Mouse (Mus musculus) spleen, postnatal 14 days (tissue): ENCODE data around the gene Ankfn1.

Source experiments
- DNase-seq, 2 experiments: peaks; one replicate each; pipeline ENCODE4 v3.0.0; 2021 to 2022; ENCODE audit warnings: low spot score in 2 of 2

Gene Ankfn1

DNA sequence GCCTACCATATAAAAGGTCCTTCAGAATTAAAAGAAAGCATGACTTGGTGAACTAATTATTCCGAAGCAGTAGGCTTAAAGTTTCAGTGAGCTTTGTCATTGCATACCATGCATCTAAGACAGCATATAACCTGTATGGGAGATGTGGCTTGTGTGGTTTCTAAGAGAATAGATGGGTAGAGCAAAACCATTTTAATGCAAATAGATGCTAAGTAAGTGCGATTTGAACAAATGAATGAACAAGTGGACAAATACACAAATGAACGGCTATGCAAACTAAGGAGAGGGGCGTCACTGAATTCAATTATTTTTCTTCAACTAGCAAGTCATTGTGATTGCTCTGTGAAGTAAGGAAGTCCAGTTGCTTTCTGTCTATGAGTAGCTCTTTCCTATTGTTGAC, 198.3 kb downstream of the Ankfn1 start:
- no peak for DNase-seq

DNA sequence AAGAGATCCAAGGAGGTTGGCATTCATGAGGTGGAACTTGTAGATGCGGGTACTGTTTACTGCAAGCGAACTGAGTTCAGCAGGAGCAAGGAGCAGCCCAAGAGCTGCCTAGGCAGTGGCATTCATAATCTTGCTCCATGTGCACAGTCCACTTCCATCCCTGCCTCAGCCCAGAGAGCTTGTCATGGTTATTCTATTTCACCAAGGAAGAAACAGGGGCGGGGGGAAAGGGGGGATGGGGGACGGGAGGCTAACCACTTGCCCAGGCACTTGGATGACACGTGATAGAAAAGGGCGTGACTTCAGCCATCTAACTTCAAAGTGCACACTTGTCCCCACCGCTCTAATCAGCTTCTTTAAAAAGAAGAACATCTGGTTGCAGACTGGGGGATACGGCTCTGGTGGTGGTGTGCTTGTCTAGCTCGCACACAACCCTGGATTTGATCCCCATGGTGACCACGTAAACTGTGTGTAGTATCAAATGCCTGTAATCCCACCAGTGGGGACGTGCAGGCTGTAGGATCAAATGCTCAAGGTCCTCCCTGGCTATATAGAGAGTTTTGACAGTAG, 203.1 kb downstream of the Ankfn1 start:
- no peak for DNase-seq

DNA sequence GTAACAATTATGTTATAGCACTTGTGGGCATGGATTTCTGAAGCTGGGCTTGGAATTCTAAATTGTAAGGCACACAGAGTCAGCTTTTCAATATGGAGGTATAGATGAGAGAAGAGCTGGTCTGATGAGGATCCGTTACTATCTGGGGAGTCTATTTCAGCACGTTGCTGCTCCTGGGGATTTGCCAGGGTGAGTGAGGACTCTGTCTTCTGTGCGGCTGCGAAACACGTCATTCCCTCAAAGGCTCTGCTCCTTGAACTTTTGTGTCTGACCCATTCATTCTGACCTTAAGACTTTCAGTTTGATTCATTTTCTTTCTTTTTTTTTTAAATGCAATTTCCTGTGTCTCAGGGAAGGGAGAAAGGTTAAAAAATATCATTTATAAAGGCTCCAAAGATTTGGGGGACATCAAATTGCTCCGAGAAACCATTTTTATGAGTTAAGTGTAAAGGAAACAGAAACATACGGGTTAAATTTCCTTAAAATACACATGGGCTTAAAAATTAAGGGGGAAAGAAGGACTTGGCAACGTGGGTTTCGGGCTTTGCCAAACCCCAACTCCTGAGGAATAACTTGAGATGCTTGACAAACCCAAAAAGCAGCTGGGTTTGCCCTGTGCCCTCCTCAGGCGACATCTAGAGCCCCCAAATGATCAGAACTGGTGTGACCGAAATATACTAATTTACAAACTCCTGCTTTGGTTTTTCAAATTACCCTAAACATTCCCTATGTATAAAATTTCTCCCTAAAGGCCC, 207.9 kb downstream of the Ankfn1 start:
- no peak for DNase-seq

DNA sequence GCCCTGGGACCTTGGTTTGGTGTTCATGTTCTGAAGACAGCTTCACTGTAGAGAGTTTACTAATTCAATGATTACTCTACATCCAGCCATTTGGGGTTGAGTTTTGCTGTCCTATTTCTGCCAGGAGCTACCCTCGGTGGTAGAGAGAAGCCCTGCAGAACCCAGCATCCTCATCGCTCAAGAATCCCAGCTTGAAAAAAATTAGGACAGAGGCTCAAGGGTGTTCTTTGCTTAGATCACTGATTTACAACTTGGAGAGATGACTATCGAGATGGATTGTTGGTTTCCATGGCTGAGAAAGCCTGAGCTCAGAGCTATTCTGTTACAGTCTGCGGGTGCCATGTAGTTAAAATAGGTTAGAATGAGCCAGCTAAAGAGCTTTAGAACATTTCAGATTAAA, 209.2 kb downstream of the Ankfn1 start:
- DNase-seq: no peak

DNA sequence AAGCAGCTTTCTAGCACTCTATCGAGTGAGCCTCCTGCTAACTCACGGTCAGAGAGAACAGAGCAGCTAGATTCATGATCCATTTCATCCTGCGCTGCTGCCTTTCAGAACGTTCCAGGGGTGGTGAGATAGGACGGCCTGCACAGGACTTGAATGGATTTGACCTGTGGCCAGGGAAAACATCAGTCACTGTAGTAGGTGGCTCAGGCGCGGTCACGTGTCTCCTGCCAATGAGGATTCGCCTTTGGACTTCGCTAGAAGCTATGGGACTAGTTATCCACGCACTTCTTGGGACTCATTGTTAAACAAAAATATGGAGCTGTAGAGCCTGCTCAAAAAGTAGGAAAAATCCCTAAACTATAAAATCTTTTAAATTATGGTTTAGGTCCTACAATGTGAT, 226.0 kb downstream of the Ankfn1 start:
- DNase-seq: no peak

DNA sequence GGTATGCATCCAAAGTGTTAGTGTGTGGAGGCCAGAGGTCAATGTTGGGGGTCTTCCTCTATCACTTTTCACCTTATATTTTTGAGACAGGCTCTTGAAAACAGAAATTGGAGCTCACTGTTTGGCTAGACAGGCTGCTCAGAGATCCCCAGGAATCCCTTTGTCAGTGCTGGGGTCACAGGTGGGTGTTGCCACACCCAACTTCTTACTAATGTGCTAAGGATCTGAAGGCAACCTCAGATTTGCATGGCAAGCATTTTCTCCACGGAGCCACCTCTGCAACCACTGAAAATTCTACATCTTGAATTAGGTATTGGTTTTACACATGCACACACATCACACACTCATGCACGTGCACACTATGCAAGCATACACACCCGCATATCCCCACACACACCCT, 226.5 kb downstream of the Ankfn1 start:
- DNase-seq: no peak

DNA sequence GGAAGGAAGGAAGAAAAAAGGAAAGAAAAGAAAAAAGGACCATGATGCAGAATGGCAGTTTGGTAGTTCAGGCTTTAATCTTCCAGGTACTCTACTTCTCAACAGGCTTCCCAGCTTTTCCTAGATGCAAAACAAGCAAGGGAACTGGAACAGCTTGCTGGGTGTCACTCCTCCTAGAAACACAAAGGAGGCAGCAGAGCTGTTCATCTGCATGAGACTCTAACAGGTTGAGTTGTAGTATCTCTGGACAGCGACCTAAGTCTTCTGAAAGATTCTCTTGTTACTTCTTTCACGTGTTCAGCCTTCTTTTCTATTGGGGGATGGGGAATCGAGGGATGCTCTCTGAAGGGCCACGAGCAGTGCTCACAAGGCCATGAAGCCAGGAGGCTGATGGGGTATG, 228.7 kb downstream of the Ankfn1 start:
- no peak for DNase-seq

DNA sequence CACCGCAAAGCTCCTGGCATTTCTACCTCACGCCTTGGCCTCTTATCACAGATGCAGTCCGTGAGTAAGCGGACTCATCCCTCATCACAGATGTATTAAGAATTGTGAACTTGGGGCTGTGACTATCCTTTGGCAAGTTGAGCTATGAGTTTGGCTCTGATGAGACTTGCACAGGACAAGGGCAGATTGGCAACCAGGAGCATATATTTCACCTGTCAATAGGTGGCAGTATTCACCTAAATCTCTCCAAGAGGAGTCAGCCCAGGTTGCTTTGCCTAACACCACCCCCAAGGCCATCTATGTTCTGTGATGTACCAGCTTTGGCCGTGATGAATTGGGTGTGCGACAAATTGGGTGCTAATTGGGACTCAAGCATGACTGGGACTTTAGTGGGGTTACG, 231.3 kb downstream of the Ankfn1 start:
- DNase-seq: no peak

DNA sequence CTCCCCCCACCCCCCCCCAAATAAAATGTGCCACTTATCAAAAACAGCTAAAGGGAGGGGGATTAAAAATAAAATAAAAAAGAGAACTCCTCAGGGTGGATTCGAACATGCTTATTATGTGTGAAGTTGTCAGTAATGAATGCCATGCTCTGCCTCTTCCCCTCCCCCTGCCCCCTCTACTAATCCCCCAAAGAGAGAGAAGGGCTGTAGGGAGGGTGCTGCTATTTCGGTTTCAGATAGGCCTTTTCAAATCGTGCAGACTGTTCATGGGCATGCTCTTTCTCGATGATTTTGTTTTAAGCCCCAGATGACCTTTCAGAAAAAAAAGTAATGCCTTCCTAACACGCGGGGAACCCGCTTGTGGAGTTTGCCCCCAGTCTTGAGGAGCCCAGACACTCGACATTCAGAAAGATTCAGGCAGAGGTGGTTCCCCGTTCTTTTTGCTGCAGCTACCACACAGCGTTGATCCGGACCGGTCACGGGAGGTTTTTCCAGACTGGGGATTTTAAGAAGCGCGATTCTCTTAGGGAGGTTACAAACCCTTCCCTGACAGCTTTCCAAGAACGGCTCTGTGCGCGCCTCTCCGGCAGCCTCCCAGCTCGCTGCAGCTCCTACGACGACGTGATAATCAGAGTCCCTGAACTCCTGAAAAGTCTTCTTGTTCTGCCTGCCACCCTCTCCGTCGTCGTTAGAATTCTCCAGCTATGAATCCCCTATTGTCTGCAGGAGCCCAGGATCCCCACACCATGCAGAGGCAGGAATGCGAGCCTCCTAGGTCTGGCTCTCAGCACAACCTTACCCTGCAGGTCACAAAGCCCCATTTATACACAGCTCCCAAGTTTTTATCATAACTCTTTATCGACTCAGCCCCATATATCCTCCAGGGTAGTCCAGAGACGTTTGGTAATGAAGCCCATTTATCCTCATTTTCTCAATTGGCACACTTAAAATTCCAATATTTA, 232.3 kb downstream of the Ankfn1 start:
- DNase-seq: no peak

DNA sequence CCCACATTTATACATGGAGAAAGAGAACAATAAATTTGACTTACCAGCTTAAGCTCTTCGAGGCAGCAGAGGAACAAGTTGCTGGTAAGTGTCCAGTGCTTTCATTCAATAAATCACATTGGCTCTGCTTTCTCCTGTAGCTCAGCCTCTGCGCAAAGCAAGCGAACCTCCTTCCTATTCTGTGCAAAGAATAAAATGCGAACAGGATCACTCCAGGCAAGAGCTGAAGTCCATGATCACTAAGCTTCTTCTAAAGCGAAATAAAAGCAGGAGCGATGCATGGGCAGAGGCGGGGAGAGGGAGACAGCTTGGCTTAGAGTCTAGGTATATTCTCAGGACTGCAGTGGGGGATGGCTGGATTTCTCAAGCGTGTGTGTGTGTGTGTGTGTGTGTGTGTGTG, 239.1 kb downstream of the Ankfn1 start:
- DNase-seq: no peak

DNA sequence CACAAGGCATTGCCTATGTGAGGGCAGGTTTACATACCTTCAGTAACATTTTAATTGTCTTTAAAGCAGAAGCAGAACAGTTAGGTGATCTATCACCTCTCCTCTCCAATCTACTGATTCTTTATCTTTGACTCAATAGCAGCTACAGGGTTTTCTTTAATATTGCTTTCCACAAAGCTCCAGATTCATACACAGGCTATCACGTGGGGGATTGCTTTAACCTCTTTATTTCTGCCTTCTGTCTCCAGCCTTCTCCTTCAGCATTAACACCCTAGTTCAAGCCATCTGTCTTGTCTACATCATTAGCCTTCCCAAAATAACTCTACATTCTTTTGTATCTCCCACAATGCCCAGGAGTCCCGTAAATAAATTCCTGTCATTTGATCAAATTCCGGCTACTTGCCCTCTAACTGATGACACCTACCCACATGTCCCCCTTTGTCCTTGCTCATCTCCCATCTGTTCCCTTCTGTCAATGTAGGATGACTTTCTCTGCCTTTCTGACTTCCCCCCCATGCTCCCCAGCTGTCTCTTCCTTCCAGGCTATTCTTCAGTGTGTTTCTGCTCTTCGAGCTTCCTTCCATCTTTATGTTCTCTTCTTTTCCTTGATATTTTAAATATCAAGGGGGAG, 249.5 kb downstream of the Ankfn1 start:
- no peak for DNase-seq

DNA sequence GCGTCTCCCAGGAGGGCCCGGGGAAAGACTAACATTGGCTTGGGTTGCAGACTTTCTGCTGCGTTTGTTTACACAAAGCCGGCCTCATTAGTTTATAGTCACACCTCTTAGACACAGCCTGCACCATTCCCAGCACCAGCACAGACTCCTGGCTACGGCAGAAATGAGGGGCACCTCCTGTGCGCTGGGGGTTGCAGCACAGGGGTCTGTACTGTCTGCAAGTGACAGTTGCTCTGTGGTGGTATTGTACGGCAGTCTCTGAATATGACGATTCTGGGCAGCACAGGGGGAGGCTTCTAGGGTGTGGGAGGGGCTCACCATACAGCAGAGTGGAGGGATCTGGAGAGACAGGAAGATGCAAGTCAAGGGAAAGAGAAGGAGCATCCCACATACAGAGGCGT, 262.0 kb downstream of the Ankfn1 start:
- DNase-seq: no peak

DNA sequence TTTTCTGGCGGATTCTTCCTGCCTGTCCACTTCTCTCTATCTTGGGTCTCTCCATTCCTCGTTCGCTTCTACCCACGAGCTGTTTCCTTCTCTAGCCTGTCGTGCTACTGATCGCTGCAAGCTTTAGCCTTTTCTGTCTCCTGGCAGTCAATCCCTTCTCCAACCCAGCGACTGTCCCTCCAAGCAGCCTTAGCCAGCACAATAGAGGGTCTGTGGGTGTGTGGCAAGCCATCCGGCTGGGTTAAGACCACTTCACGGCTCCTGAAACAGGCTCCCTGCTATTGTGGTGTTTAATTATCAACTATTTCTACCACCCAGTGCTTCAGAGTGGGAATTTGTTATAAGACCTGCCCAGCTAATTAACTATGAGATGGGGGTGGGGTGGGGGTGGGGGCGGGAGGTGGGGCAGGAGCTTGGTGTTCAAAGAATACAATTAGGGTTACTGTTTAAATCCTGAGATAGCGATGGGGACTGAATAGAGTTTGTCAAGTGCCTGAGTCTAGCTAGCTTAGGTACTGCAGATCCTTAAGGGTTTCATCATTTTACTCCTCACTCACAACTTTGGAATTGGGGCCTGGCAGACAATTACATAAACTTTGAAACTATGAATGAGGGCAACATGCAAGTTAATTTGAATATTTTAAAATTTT, 268.7 kb downstream of the Ankfn1 start:
- no peak for DNase-seq

DNA sequence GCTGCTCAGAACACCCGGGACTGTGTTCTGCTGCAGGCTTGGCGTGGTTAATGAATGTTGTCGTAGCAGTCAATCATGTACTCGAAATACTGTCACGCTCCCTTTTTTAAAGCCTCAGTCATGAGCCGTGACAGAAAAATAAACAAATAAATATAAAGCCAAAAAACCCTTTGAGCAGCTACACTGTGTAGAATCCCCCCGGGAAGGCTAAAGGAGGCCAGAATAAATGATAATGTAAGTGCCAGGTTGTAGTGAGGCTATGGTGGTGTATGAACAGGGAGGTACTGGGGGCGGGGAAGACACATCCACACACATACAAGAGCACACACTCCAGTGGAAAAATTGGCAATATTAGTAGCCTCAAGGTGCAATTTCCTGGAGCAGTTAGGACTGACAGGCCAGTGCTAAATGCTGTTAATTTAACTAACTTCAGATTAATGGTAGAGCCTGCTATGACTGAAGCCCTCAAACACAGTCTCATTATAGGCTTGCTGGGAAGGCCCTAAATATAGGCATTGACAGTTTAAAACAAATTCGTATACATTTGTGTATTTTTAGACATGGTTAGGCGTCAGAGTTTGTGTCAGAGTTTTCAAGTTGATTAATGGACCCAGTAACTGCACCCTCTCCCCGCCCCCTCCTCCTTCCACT, 270.7 kb downstream of the Ankfn1 start:
- no peak for DNase-seq

DNA sequence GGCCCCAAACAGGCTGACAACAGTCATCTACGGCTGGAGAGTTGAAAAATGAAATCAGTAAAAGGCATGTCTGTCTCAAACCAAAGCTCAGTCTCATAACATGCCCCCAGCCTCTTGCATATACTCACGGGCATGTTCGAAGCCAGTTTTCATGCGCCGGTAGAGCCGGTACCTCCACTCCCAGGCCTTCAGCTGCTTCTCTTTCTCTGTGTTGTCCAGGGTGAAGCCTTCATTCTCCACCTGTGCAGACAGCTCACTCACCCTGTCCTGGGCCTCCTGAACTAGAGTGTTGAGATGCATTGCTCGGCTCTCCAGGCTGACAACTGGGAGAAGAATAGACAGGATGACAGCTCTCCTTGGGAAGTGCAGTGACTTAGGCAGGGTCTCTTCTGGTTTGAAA, 272.4 kb downstream of the Ankfn1 start:
- no peak for DNase-seq

DNA sequence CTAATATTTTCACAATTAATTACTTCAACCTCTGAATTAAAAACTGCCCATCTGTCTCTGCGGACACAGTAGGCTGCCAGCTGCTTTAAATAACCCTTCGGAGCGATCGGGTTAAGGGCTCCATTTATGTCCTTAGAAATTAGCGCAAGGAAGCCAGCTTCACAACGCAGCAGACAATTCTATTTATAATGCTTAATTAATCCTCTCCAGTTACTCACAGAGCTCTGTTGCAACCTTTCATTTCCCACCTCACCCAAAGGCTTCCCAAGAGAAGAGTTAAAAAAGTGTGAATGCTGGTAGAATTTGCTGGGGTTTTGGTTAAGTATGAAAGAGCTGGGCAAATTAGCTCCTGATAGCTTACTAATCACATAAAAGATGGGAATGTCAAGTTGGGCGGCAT, 275.7 kb downstream of the Ankfn1 start:
- no peak for DNase-seq

DNA sequence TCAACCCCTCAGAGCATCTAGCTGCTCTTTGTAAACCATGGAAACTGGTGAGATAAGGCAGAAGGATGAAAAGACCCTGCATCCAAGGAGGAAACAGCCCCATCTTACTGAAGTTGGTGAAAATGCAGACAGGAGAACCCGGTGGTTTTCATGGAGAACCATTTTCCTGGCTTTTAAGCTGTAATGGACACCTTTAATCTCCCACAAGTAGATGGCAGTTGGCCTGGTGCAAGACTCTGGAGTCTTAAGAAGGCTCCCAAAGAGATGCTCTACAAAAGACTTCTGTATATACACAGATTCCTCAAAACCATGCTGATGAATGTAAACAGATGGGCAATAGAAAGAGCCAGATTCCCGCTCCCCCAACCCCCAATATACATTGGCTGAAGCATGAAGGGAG, 276.5 kb downstream of the Ankfn1 start:
- DNase-seq: no peak

DNA sequence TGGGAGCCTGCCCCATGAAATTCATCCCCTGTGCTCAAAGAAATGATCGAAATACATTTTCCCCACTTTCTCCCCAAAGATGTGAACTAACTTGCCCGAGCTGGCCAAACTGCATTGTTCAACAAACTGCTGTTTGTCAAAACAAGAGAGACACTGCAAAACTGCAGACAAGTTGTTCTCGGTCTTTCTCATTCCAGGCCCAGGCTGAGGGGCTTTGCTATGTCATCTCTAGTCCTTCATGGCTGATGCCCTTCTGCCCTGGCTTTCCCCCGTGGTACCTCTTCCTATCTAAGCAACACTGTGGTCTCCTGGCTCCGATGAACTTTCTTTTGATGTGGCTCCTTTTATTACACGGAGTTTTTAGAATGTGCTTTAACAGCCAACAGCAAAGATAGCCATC, 296.4 kb downstream of the Ankfn1 start:
- DNase-seq: no peak

DNA sequence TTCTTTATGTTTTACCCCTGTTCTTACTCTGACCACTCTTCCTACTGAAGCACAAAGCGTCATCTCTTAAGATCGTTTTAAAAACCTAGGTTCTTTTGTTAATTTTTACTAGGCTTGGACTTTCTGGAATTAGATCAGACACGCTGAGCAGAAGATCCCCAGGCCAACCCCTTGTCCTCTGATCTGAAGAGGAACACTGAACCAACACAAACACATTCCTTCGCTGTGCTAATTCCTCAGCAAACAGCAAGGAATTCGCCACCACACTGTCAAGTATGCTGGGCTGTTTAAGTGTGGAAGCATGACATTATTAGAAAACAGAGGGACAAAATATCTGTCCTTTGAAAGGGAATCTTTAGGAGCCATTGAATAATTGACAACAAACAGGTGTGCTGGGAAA, 300.5 kb downstream of the Ankfn1 start:
- DNase-seq: no peak

DNA sequence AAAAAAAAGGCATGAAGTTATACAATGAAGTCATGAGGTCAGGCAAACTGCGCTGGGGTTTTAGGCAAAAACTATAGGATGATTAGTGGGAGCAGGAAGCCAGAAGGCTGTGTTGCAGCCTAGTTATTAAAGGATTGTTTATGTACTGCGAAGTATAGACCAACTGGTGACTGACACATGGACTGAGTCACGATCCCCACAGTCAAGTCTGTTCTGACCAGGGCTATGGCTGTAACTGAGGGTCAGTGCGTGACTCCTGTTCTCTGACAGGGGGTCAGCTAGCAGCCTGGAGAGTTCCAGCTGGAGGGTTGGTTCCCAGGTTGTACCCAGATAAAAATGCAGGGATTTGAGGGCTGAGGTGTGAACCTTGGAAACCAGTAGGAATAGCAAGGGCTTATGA, 301.4 kb downstream of the Ankfn1 start:
- no peak for DNase-seq

DNA sequence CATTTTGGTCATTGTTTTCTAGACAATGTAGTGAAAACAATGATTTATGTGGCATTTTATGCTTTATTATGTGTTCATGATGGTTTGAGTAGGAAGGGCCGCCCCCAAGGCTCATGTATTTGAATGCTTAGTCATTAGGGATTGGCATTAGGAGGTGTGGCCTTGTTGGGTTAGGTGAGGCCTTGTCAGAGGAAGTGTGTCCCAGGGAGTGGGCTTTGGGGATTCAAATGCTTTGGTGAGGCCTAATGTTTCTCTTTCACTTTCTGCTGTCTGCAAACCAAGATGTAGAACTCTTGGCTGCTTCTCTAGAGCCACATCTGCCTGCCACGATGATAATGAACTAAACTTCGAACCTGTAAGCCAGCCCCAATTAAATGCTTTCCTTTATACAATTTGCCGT, 304.6 kb downstream of the Ankfn1 start:
- no peak for DNase-seq
